Mouse (Mus musculus) liver, embryonic 14.5 days (tissue): Measurements from ENCODE around the gene Bag6.

Experiments
- CTCF ChIP-seq: IDR thresholded peaks from 2 replicates; pipeline ENCODE4 v1.5.1; 2016; ENCODE audit warnings: antibody characterized with exemption, low read depth, control low read depth
- EP300 ChIP-seq: IDR thresholded peaks from 2 replicates; pipeline ENCODE4 v1.6.1; 2016; ENCODE audit warnings: antibody characterized with exemption, low read depth

GRCm38 (mm10) chr17:35126206-35126611 is 8.8 kb upstream of the Bag6 start, which contains the start of gene D17H6S53E:
- TF ChIP-seq CTCF: peak; percentile 10; the same call in 1 of the 2 replicates
- TF ChIP-seq EP300: no peak
